Mouse (Mus musculus) MEL-GATA-1-ER (cell line): ENCODE measurements around the gene Naa25.
A peak's percentile ranks its signal among the peaks of the same experiment; 100 is the strongest.

Experiments used
- DNase-seq: peaks from one replicate; pipeline ENCODE4 v3.0.0-alpha.2; 2012; ENCODE audit warnings: low read depth; ENCODE audit errors: extremely low read depth

The Naa25 gene

DNA sequence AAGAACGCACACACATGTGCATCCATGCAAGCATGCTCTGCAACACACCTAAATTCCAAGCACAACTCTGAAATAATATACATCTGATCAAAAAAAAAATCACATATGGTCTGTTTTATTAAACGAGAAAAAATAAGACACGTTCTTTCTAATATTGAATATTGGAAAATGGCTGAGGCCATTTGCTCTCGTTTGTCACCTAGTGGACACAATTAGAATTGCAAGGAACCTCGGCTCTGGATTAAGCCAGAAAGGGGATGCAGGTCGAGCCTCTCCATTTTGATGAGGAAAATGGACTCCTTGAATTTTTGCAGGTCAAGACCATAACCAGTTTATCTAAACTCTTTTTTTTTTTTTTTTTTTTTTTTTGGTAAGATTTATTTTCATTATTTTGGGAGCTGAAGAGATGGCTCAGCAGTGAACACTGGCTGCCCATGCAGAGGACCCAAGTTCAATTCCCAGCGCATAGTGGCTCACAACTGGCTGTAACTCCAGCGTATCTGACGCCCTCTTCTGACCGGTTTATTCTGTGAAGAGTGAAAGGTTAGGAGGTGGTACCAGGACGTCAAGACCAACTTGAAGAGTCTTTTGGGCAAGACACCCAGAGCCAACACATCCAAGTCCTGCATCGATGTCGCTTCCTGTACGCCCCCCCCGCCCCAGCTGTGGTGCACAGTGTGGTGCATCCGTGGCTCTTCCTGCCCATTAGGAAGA is 4.9 kb upstream of the Naa25 start:
- peak; percentile 53 for DNase-seq

- no peak for DNase-seq
These were observed 4.3 kb upstream of the Naa25 start for GRCm38 (mm10) chr5:121393402-121393801.

- DNase-seq, result no peak
These were observed 2.1 kb upstream of the Naa25 start for GRCm38 (mm10) chr5:121395621-121396020.

DNA sequence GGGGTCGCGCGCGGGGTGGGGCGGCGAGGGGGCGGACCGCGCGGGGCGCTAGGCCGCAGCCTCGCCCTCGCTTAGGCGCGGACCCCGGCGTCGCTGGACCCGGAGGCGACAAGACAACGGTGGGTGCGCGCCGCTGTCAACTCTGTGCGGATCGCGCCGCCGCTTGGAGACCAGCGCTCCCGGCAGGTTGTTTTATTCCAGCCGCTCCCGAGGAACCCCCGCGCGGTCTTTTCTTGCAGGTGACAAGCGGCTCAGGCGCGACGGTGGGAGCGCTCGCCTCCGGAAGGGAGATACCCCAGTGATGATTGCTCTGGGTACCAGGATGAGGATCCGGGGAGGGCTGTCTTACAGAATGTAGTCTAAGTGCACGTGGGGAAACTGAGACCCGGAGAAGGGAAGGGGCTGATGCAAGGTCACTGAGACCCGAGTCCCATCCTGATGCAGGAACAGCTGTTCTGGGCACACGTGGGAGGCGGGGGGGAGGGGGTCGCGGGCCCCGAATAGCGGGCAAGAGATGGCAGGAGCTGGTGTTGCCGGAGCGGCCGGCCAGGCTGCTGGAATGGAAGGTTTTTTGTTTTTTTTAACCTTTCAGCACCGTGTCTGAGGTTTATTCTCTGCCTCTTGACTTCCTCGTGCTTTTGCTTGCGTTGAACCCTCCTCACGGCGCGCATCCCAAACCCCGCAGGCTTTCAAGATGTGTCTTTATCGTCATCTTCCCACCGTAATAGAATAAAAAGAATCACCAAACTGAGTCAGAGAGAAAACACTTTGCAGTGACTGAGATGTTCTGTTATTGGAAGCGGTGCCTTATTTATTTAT is 619 bp downstream of the Naa25 start:
- no peak for DNase-seq

DNA sequence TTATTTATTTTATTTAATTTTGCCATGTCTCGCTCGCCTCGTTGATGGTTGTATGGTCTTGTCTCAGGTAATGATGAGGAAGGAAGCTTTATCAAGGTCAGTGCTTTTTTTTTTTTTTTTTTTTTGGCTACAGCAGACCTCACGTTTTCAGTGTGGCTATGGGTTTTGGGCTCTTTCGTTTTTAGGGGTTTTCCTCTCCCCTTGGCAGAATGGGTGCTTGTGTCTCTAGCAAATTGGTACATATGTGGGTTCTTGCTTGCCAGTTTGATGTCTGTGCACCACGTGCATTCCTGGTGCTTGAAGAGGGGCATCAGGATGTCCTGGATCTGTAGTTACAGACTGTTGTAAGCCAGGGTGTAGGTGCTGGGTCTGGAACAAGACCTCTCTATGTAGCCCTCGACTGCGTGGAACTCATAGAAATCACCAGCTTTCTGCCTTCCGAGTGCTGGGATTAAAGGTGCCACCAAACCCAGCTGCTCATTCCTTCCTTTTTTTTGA is 1.3 kb downstream of the Naa25 start:
- no peak for DNase-seq

GRCm38 (mm10) chr5:121399540-121399939 is 1.8 kb downstream of the Naa25 start:
- DNase-seq, result no peak

GRCm38 (mm10) chr5:121400064-121400463 is 2.3 kb downstream of the Naa25 start:
- DNase-seq, result no peak

DNA sequence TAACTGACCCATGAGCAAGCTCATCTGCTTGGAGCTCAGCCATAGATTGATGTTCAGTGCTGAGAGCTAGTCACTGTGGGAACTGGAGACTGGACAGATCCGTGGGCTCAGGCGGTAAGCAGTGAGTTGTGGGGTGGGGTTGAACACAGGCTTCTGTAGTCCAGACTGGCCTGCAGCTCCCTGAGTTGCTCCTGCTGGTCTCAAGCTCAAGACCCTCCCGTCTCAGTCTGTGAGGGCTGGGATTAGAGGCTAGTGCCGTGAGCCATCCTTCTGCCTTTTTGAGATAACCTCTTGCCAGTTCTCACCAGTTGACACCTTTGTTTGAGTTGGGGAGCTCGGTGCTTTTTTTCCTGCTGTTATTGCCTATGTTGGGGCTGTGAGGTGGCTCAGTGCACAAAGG is 3.1 kb downstream of the Naa25 start:
- no peak for DNase-seq

DNA sequence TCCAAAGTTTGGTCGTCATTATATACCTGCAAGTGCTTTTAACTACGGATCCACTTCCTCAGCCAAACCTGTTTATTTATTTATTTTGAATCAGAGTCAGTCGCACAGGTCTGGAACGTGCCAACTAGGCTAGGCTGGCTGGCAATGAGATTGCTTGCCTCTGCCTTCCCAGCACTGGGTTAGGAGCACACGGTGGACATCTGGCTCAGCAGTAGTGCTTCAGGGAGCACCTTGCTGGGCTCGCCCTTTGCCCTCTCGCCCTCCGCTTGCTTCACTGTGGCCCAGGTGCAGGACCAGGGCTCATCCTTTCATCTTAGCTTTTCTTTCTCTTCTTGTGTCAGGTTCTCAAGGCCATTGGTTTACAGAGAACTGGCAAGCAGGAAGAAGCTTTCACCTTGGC is 10.1 kb downstream of the Naa25 start:
- no peak for DNase-seq

DNA sequence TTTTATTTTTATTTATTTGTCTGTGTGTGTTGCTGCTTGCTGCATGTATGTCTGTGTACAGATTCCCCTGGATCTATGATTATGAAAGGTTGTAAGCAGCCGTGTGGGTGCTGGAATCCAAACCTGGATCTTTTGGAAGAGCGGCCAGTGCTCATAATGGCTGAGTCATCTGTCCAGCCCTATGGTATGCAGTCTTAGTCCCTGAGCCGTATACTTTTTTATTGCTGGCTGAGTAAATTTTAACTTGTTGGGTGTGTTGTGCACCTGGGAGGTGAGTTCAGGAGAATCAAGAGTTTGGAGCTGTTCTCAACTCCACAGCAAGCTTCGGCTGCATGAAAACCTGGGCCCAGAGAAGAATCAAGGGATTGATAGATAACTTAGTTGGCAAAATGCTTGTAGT is 13.2 kb downstream of the Naa25 start:
- no peak for DNase-seq

- DNase-seq, result no peak
These were observed 23.0 kb downstream of the Naa25 start for GRCm38 (mm10) chr5:121420721-121421120.

- DNase-seq, result no peak
These were observed 25.1 kb downstream of the Naa25 start for GRCm38 (mm10) chr5:121422787-121423186.

- no peak for DNase-seq
These were observed 25.6 kb downstream of the Naa25 start for GRCm38 (mm10) chr5:121423297-121423696.

DNA sequence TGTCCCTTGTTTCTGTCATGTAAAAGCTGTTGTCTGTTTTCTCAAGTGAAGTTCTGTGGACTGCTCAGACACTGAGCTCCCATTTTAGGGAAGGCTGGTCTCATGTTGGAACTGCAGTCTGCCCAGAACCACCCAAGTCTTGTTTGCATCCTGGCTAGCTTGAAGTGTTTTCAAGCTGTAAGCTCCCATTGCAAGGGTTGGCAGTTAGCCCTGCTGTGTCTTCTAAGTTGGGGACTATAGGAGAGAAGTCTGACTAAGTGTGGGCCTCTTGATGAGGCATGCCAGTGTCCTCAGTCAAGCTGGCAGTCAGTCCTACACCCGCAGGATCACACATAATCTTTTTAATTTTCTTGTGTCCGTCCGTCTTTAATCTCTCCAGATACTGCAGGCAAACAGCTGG is 31.2 kb downstream of the Naa25 start:
- no peak for DNase-seq

DNA sequence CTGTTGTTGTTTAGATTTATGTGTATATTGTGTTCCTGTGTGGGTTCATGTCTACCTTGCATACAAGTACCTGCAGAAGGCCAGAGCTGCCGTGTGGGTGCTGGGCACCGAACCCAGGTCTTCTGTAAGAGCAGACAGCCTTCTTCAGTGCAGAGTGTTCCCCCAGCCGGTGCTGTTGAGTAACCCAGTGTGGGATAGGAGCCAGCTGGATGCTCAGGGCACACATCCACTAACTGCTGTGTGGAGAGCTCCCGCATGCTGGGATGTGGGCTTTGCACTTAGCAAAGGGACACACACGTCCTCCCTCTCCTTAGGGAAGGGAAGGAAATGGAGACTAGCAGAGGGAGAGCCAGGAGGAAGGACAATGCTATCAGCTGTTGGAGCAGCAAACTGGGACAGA is 40.4 kb downstream of the Naa25 start:
- DNase-seq, result no peak

GRCm38 (mm10) chr5:121438756-121439155 is 41.0 kb downstream of the Naa25 start:
- DNase-seq, result no peak

GRCm38 (mm10) chr5:121443548-121443947 is 45.8 kb downstream of the Naa25 start:
- peak; percentile 61 for DNase-seq

- no peak for DNase-seq
These were observed 47.1 kb downstream of the Naa25 start for GRCm38 (mm10) chr5:121444870-121445269.

GRCm38 (mm10) chr5:121448450-121448849 is 50.7 kb downstream of the Naa25 start:
- no peak for DNase-seq

GRCm38 (mm10) chr5:121449976-121450375 is 52.2 kb downstream of the Naa25 start:
- DNase-seq, result peak; percentile 74

GRCm38 (mm10) chr5:121450476-121450875 is 52.7 kb downstream of the Naa25 start:
- DNase-seq, result no peak

DNA sequence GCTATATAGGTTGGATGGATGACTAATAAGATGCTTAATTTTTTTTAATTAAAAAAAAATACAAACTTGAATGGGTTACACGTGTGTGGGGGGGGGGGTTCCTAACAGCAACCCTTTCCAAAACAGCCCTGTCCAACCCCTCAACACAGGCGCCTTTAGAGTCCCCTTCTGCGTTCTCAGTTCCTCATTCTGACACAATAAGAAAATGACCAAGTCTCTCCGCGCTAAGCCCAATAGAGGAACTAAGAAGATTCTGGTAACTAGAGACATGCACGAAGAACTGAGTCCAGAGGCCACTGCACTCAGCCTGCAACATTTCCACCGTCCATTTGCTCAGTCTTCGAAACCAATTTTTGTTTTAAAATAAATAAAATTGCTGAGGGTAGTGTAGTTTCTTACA is 53.5 kb downstream of the Naa25 start:
- peak; percentile 90 for DNase-seq

DNA sequence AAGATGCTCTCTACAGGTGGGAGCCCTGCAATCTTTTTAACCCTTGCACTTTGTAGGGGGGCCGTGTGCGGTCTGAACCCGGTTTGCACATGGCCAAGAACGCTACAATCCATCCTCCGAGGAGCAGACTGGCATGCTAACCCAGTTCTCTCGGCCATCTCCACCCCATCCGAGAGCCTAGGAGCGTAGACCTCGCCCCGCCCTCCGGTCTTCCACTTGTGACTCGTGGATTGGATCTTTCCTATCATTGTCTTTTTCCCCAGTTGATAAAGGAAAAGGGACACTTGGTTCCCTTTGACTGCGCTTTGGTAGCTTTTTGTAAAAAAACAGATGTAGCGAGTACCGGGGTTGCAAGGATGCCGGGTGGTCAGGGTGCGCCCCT is 53.9 kb downstream of the Naa25 start, which contains the start of gene Tmem116:
Tmem116 (plus strand) TSS at position 250 of the 382 bp plus-strand sequence.
- DNase-seq, result no peak
